ENCODE assay signal across 8 mouse cellular contexts in genomic region chr2:30809503-30809902, GRCm38 (mm10). TPM values are rescaled to one million over a fixed set of nuclear protein-coding genes. Genes with fewer than 3 reads are reported as not detected.
DNase-seq lines count a peak whose midpoint lies in the region; ATAC-seq lines count a peak whose summit lies in the region.

No protein-coding gene starts in this region.

- peaks cover 39% of the 10 kb centered on the region for H3K36me3 ChIP-seq in liver, embryonic 13.5 days
- peaks cover 42% of the 10 kb centered on the region for H3K36me3 ChIP-seq in liver, embryonic 12.5 days
- H3K36me3 ChIP-seq in forebrain, embryonic 13.5 days (ENCODE audit: poor library complexity, severe bottlenecking): peaks cover 27% of the 10 kb centered on the region
- H3K36me3 ChIP-seq in limb, embryonic 12.5 days: peaks cover 40% of the 10 kb centered on the region
- H3K36me3 ChIP-seq in neural tube, embryonic 12.5 days: peaks cover 25% of the 10 kb centered on the region

- peak overlapping the region; percentile 10; the same call in 1 of the 2 replicates for H3K27ac ChIP-seq in liver, embryonic 13.5 days
- no peak overlapping the region for H3K27ac ChIP-seq in liver, embryonic 12.5 days
- H3K27ac ChIP-seq in forebrain, embryonic 13.5 days: no peak overlapping the region
- no peak overlapping the region for H3K27ac ChIP-seq in limb, embryonic 12.5 days
- H3K27ac ChIP-seq in neural tube, embryonic 12.5 days: no peak overlapping the region

- peaks cover 14% of the 10 kb centered on the region; the same call in 1 of the 2 replicates for H3K27me3 ChIP-seq in liver, embryonic 13.5 days
- H3K27me3 ChIP-seq in liver, embryonic 12.5 days (replicated peaks): peaks cover 18% of the 10 kb centered on the region
- no peaks in the 10 kb centered on the region for H3K27me3 ChIP-seq in forebrain, embryonic 13.5 days
- H3K27me3 ChIP-seq in limb, embryonic 12.5 days: no peaks in the 10 kb centered on the region
- no peaks in the 10 kb centered on the region for H3K27me3 ChIP-seq in neural tube, embryonic 12.5 days (replicated peaks)

- no peak for DNase-seq in liver, embryonic 13.5 days
- DNase-seq in adrenal gland, adult 2 months: no peak
- DNase-seq in cerebellum, postnatal 4 days (ENCODE audit: low spot score in 2 of 2): no peak
- DNase-seq in adrenal gland, postnatal 10 days: no peak

- no peak for ATAC-seq in liver, embryonic 13.5 days (ENCODE audit: low read depth)
- no peak for ATAC-seq in liver, embryonic 12.5 days
- no peak for ATAC-seq in forebrain, embryonic 13.5 days
- ATAC-seq in limb, embryonic 12.5 days (ENCODE audit: insufficient number of reproducible peaks, insufficient read depth, low FRiP score, low TSS enrichment, low read depth): no peak
- no peak for ATAC-seq in neural tube, embryonic 12.5 days (ENCODE audit: low FRiP score, low read depth)

- 68% methylated on average over 5 of the region's 5 CpGs for WGBS in liver, embryonic 13.5 days (ENCODE audit: insufficient replicate concordance)
- WGBS in liver, embryonic 12.5 days (ENCODE audit: insufficient replicate concordance): 80% methylated on average over 5 of the region's 5 CpGs
- WGBS in forebrain, embryonic 13.5 days: 92% methylated on average over 5 of the region's 5 CpGs
- 93% methylated on average over 5 of the region's 5 CpGs for WGBS in limb, embryonic 12.5 days
- WGBS in neural tube, embryonic 12.5 days: 86% methylated on average over 5 of the region's 5 CpGs

- peaks cover 40% of the 10 kb centered on the region for H3K4me1 ChIP-seq in liver, embryonic 13.5 days (replicated peaks)
- H3K4me1 ChIP-seq in liver, embryonic 12.5 days: peaks cover 40% of the 10 kb centered on the region
- peaks cover 34% of the 10 kb centered on the region for H3K4me1 ChIP-seq in forebrain, embryonic 13.5 days
- H3K4me1 ChIP-seq in limb, embryonic 12.5 days (replicated peaks): peaks cover 20% of the 10 kb centered on the region
- peaks cover 26% of the 10 kb centered on the region for H3K4me1 ChIP-seq in neural tube, embryonic 12.5 days

- H3K9me3 ChIP-seq in liver, embryonic 13.5 days (replicated peaks): no peaks in the 10 kb centered on the region
- no peaks in the 10 kb centered on the region for H3K9me3 ChIP-seq in liver, embryonic 12.5 days (replicated peaks)
- H3K9me3 ChIP-seq in forebrain, embryonic 13.5 days (replicated peaks): no peaks in the 10 kb centered on the region
- H3K9me3 ChIP-seq in limb, embryonic 12.5 days: no peaks in the 10 kb centered on the region
- no peaks in the 10 kb centered on the region for H3K9me3 ChIP-seq in neural tube, embryonic 12.5 days

- H3K4me3 ChIP-seq in liver, embryonic 13.5 days (replicated peaks): peak overlapping the region; percentile 24; the same call in 1 of the 2 replicates
- no peak overlapping the region for H3K4me3 ChIP-seq in liver, embryonic 12.5 days
- H3K4me3 ChIP-seq in forebrain, embryonic 13.5 days: 0 out of 2 replicates have a peak overlapping the region, but pooled peaks have one; percentile 9
- H3K4me3 ChIP-seq in limb, embryonic 12.5 days (replicated peaks): 0 out of 2 replicates have a peak overlapping the region, but pooled peaks have one; percentile 4
- no peak overlapping the region for H3K4me3 ChIP-seq in neural tube, embryonic 12.5 days

- peak overlapping the region; percentile 33 for H3K4me2 ChIP-seq in liver, embryonic 13.5 days
- H3K4me2 ChIP-seq in liver, embryonic 12.5 days: no peak overlapping the region
- peak overlapping the region; percentile 94 for H3K4me2 ChIP-seq in forebrain, embryonic 13.5 days
- peak overlapping the region; percentile 42 for H3K4me2 ChIP-seq in limb, embryonic 12.5 days
- peak overlapping the region; percentile 86 for H3K4me2 ChIP-seq in neural tube, embryonic 12.5 days (replicated peaks)

- H3K9ac ChIP-seq in liver, embryonic 13.5 days: 0 out of 2 replicates have a peak overlapping the region, but pooled peaks have one; percentile 22
- H3K9ac ChIP-seq in liver, embryonic 12.5 days: no peak overlapping the region
- peak overlapping the region; percentile 48; the same call in 1 of the 2 replicates for H3K9ac ChIP-seq in forebrain, embryonic 13.5 days
- no peak overlapping the region for H3K9ac ChIP-seq in limb, embryonic 12.5 days (replicated peaks)
- H3K9ac ChIP-seq in neural tube, embryonic 12.5 days: no peak overlapping the region

RNA-seq across cellular contexts. Expression of gene Ntmt1, which starts 1.9 kb away (rescaled TPM):
- 35.5 and 36.3 TPM in 2 replicates for polyA plus RNA-seq in liver, embryonic 13.5 days (2015; fragmentation: Nextera tagmentation; extraction: Ambion mirVana)
- 45.4 and 48.6 TPM in 2 replicates for polyA plus RNA-seq in liver, embryonic 12.5 days (2016; fragmentation: Nextera tagmentation; extraction: Ambion mirVana)
- 120 and 127 TPM in 2 replicates for polyA plus RNA-seq in forebrain, embryonic 13.5 days (2015; fragmentation: Nextera tagmentation; extraction: Ambion mirVana)
- 103 and 108 TPM in 2 replicates for polyA plus RNA-seq in limb, embryonic 12.5 days (2016; fragmentation: Nextera tagmentation; extraction: Ambion mirVana)
- 111 and 119 TPM in 2 replicates for polyA plus RNA-seq in neural tube, embryonic 12.5 days (2016; fragmentation: Nextera tagmentation; extraction: Ambion mirVana)
- 10 to 100 TPM; 33.5 to 45.4 TPM for total RNA-seq in adrenal gland, adult 2 months (2021)
- 69.9 and 77.1 TPM in 2 replicates for polyA plus RNA-seq in adrenal gland, adult 2 months (2012; rRNA removed)
- total RNA-seq in adrenal gland, postnatal 10 days (2021): 10 to 100 TPM; 33.4 to 34.9 TPM

RNA-seq across cellular contexts. Expression of gene 1700001O22Rik, which starts 6.0 kb away (rescaled TPM):
- polyA plus RNA-seq in liver, embryonic 13.5 days (2015; fragmentation: Nextera tagmentation; extraction: Ambion mirVana): 0.10 and 0.17 TPM in 2 replicates
- polyA plus RNA-seq in liver, embryonic 12.5 days (2016; fragmentation: Nextera tagmentation; extraction: Ambion mirVana): 0.18 and 0.19 TPM in 2 replicates
- 3.8 and 4.5 TPM in 2 replicates for polyA plus RNA-seq in forebrain, embryonic 13.5 days (2015; fragmentation: Nextera tagmentation; extraction: Ambion mirVana)
- 3.1 and 5.4 TPM in 2 replicates for polyA plus RNA-seq in limb, embryonic 12.5 days (2016; fragmentation: Nextera tagmentation; extraction: Ambion mirVana)
- polyA plus RNA-seq in neural tube, embryonic 12.5 days (2016; fragmentation: Nextera tagmentation; extraction: Ambion mirVana): 2.0 and 2.6 TPM in 2 replicates
- total RNA-seq in adrenal gland, adult 2 months (2021): 1 to 10 TPM; 1.8 to 5.0 TPM
- polyA plus RNA-seq in adrenal gland, adult 2 months (2012; rRNA removed): 2.8 and 3.6 TPM in 2 replicates
- total RNA-seq in adrenal gland, postnatal 10 days (2021): 1 to 10 TPM in 1 of 2 experiments, under 1 TPM in 1; 0.96 to 1.2 TPM

RNA-seq across cellular contexts. Expression of gene Asb6, which starts 20.6 kb away (rescaled TPM):
- polyA plus RNA-seq in liver, embryonic 13.5 days (2015; fragmentation: Nextera tagmentation; extraction: Ambion mirVana): 34.6 and 36.6 TPM in 2 replicates
- 41.0 and 41.7 TPM in 2 replicates for polyA plus RNA-seq in liver, embryonic 12.5 days (2016; fragmentation: Nextera tagmentation; extraction: Ambion mirVana)
- 39.4 and 43.4 TPM in 2 replicates for polyA plus RNA-seq in forebrain, embryonic 13.5 days (2015; fragmentation: Nextera tagmentation; extraction: Ambion mirVana)
- 44.9 and 47.4 TPM in 2 replicates for polyA plus RNA-seq in limb, embryonic 12.5 days (2016; fragmentation: Nextera tagmentation; extraction: Ambion mirVana)
- 38.0 and 41.3 TPM in 2 replicates for polyA plus RNA-seq in neural tube, embryonic 12.5 days (2016; fragmentation: Nextera tagmentation; extraction: Ambion mirVana)
- 10 to 100 TPM; 24.7 to 30.3 TPM for total RNA-seq in adrenal gland, adult 2 months (2021)
- 58.2 and 62.5 TPM in 2 replicates for polyA plus RNA-seq in adrenal gland, adult 2 months (2012; rRNA removed)
- 10 to 100 TPM; 17.2 to 19.6 TPM for total RNA-seq in adrenal gland, postnatal 10 days (2021)

RNA-seq across cellular contexts. Expression of gene Prrx2, which starts 25.3 kb away (rescaled TPM):
- 0.53 and 0.57 TPM in 2 replicates for polyA plus RNA-seq in liver, embryonic 13.5 days (2015; fragmentation: Nextera tagmentation; extraction: Ambion mirVana)
- polyA plus RNA-seq in liver, embryonic 12.5 days (2016; fragmentation: Nextera tagmentation; extraction: Ambion mirVana): 2.5 and 4.1 TPM in 2 replicates
- 1.8 and 3.0 TPM in 2 replicates for polyA plus RNA-seq in forebrain, embryonic 13.5 days (2015; fragmentation: Nextera tagmentation; extraction: Ambion mirVana)
- 194 and 201 TPM in 2 replicates for polyA plus RNA-seq in limb, embryonic 12.5 days (2016; fragmentation: Nextera tagmentation; extraction: Ambion mirVana)
- 9.8 and 11.3 TPM in 2 replicates for polyA plus RNA-seq in neural tube, embryonic 12.5 days (2016; fragmentation: Nextera tagmentation; extraction: Ambion mirVana)
- 1 to 10 TPM; 2.1 to 2.2 TPM for total RNA-seq in adrenal gland, adult 2 months (2021)
- polyA plus RNA-seq in adrenal gland, adult 2 months (2012; rRNA removed): 4.3 and 5.0 TPM in 2 replicates
- 1 to 10 TPM; 2.3 to 4.0 TPM for total RNA-seq in adrenal gland, postnatal 10 days (2021)

Comparison
In these comparisons a context has a peak if more than half of its experiments do, and no peak if none do; other contexts are left out.
1. H3K4me3 ChIP-seq: peak in liver, embryonic 13.5 days (single experiment), forebrain, embryonic 13.5 days (single experiment) and limb, embryonic 12.5 days (single experiment); none in liver, embryonic 12.5 days (single experiment) and neural tube, embryonic 12.5 days (single experiment).
2. H3K9ac ChIP-seq: peak in liver, embryonic 13.5 days (single experiment) and forebrain, embryonic 13.5 days (single experiment); none in liver, embryonic 12.5 days (single experiment), limb, embryonic 12.5 days (single experiment) and neural tube, embryonic 12.5 days (single experiment).